Comparison of ENCODE assay signal across 20 mouse cellular contexts in the genomic region with DNA sequence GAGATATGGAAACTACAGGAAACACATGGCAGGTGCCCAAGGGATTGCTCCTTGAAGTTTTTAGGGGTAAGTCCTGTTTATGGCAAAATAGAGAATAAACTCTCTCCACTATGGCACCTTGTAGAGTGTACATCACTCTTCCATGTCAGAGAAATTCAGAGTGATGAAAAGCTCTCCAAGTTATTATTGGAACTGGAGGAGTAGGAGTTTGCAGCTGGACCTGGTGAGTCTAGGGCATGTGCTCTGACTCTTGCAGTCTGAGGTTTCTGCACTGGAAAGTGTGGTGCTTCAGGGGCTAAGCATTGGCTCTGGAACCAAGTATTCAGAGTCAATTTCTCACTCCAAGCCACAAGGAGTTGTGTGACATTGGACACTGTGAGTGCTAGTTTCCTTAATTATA. TPM values are rescaled to one million over a fixed set of nuclear protein-coding genes. Genes with fewer than 3 reads are reported as not detected.
"Had no signal": no experiment of that assay in that cellular context is flagged by ENCODE, and none has a peak within 500 bp of the region (broad histone marks: within the 10 kb centered on the region; RNA-seq: fewer than 3 reads in every experiment).

No protein-coding gene starts in this region.

- H3K36me3 ChIP-seq: lung, embryonic 15.5 days; midbrain, embryonic 13.5 days; midbrain, embryonic 15.5 days; neural tube, embryonic 12.5 days; stomach, embryonic 15.5 days had no signal

- H3K9ac ChIP-seq: lung, embryonic 15.5 days; midbrain, embryonic 13.5 days; midbrain, embryonic 15.5 days; neural tube, embryonic 12.5 days; stomach, embryonic 15.5 days had no signal

- H3K9me3 ChIP-seq: lung, embryonic 15.5 days; midbrain, embryonic 13.5 days; midbrain, embryonic 15.5 days; neural tube, embryonic 12.5 days; stomach, embryonic 15.5 days had no signal

- DNase-seq: lung, adult 2 months; lung, postnatal 14 days; lung, postnatal 36 days; right cerebral cortex, postnatal 14 days; thymus, adult 2 months; thymus, postnatal 25 days; thymus, postnatal 4 days had no signal

- H3K4me1 ChIP-seq: lung, embryonic 15.5 days; megakaryocyte, embryonic 14.5 days; midbrain, embryonic 13.5 days; midbrain, embryonic 15.5 days; neural tube, embryonic 12.5 days; stomach, embryonic 15.5 days had no signal

- H3K27me3 ChIP-seq: lung, embryonic 15.5 days; megakaryocyte, embryonic 14.5 days; midbrain, embryonic 13.5 days; midbrain, embryonic 15.5 days; neural tube, embryonic 12.5 days; stomach, embryonic 15.5 days had no signal

- H3K4me3 ChIP-seq: lung, embryonic 15.5 days; megakaryocyte, embryonic 14.5 days; midbrain, embryonic 13.5 days; midbrain, embryonic 15.5 days; neural tube, embryonic 12.5 days; stomach, embryonic 15.5 days had no signal

- H3K27ac ChIP-seq: lung, embryonic 15.5 days; macrophage; midbrain, embryonic 13.5 days; midbrain, embryonic 15.5 days; neural tube, embryonic 12.5 days; stomach, embryonic 15.5 days; stomach, postnatal 0 days had no signal

- ATAC-seq: lung, postnatal 0 days; midbrain, embryonic 13.5 days; midbrain, embryonic 15.5 days had no signal

- H3K4me2 ChIP-seq: lung, embryonic 15.5 days; midbrain, embryonic 11.5 days; midbrain, embryonic 13.5 days; midbrain, embryonic 15.5 days; neural tube, embryonic 12.5 days; stomach, embryonic 15.5 days had no signal

RNA-seq across cellular contexts. Expression of gene Lrrc3b, which starts 38.9 kb away (rescaled TPM):
- total RNA-seq: megakaryocyte progenitor cell, adult 5-6 weeks; monocyte, adult 5-6 weeks; neutrophil, adult 5-6 weeks had no signal
- polyA plus RNA-seq: macrophage had no signal
